Mouse (Mus musculus) forebrain, embryonic 13.5 days (tissue): ENCODE data around the gene Casq2. TPM values are rescaled to one million over a fixed set of nuclear protein-coding genes. Genes with fewer than 3 reads are reported as not detected.

Experiments
- ATAC-seq: fragments of 200-750 bp; cut with Nextera tagmentation; 2 replicates; pipeline ENCODE4 v1.8.0; 2017
- H3K27ac ChIP-seq: fragments of 300-500 bp; sonication (generic); 2 replicates; pipeline ENCODE4 v1.5.1; 2015; ENCODE audit warnings: inconsistent platforms, mild to moderate bottlenecking, moderate library complexity
- H3K27me3 ChIP-seq: fragments of 300-500 bp; sonication (generic); 2 replicates; pipeline ENCODE4 v1.6.1; 2015; ENCODE audit warnings: mild to moderate bottlenecking, inconsistent platforms
- H3K36me3 ChIP-seq: fragments of 300-500 bp; sonication (generic); 2 replicates; pipeline ENCODE4 v1.6.1; 2015; ENCODE audit warnings: mild to moderate bottlenecking, inconsistent platforms; ENCODE audit not compliant: poor library complexity, severe bottlenecking
- H3K4me1 ChIP-seq: fragments of 300-500 bp; sonication (generic); 2 replicates; pipeline ENCODE4 v1.6.1; 2015; ENCODE audit warnings: inconsistent platforms
- H3K4me2 ChIP-seq: fragments of 300-500 bp; sonication (generic); 2 replicates; pipeline ENCODE4 v1.6.1; 2015; ENCODE audit warnings: inconsistent platforms, mild to moderate bottlenecking, moderate library complexity
- H3K4me3 ChIP-seq: fragments of 300-500 bp; sonication (generic); 2 replicates; pipeline ENCODE4 v1.5.1; 2015; ENCODE audit warnings: mild to moderate bottlenecking, inconsistent platforms
- H3K9ac ChIP-seq: fragments of 300-500 bp; sonication (generic); 2 replicates; pipeline ENCODE4 v1.6.1; 2015; ENCODE audit warnings: mild to moderate bottlenecking, inconsistent platforms
- H3K9me3 ChIP-seq: fragments of 300-500 bp; sonication (generic); replicated peaks from 2 replicates; pipeline ENCODE4 v1.6.1; 2016; ENCODE audit warnings: inconsistent platforms
- WGBS: fragments of 180-500 bp; shearing (Covaris S2); methylation state at CpG from one replicate; pipeline ENCODE4 v1.1.7; 2015; 5-methylcytosine and 5-hydroxymethylcytosine counted together
- polyA plus RNA-seq: library from polyadenylated mRNA; unstranded; fragments of >200 nt; fragmentation: Nextera tagmentation; extraction: Ambion mirVana; gene quantifications from 2 replicates; pipeline ENCODE4 v1.2.1, GENCODE M21; 2015

Gene Casq2
- polyA plus RNA-seq, 1 experiment from 2014 or later, result 0.10 TPM

DNA sequence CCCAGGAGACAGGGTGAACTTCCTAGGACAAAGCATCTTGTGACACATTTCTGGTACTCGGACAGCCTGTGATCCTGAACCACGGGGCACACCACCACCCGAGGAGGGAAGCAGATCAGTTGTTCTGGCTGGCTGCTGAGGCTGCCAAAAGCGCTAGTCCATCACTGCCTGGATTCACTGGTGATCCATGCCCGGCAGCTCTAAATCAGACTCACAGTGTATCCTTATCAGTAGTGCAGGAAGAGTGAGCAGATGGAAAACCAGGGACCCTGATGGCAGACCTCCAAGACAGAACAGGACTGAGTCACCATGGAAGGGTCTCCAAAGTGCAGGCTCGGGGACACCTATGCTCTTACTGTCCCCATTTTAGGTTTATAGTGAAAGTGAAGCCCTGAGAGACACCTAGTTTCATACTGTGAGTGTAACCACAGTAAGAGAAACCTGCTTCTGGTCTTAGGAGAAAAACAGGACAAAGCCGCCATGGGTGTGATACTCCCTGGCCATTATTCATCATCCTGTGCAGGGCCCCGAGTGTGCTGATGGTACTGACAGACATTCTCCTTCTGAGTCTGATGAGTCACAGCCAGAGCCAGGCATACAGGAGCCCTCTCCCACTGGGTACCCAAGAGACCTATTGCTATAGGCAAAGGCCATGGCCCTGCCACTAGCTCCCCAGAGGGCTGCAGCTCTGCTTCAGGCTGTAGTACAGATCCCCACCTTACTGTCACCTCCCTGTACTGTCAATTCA lies 88.1 kb downstream of the Casq2 start:
- ATAC-seq, result no peak
- Histone ChIP-seq H3K9me3 (no peaks in the 10 kb centered on the region), H3K4me1 (peaks cover 10% of the 10 kb centered on the region), H3K4me2 (no peak overlapping the region), H3K9ac (no peak overlapping the region), H3K36me3 (no peaks in the 10 kb centered on the region), H3K4me3 (no peak overlapping the region), H3K27me3 (no peaks in the 10 kb centered on the region), H3K27ac (no peak overlapping the region)
- 79% methylated on average over 8 of the region's 8 CpGs for WGBS

DNA sequence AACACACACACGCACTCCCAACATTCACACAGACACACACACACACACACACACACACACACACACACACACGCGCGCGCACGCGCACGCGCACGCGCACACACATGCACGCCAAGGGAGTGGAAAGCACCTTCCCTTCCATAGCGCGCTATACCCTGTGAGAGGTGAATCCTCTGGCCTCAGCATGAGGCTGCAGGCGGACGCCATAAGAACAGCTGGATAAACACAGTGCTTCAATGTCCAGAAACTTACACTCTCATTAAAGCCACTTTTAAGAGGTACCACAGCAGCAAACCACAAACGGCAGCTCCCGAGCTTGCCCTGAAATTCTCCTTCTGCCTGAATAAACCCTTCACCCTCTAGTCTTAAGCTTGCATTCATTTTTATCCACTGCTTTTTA lies 89.5 kb downstream of the Casq2 start:
- 84% methylated on average over 17 of the region's 18 CpGs for WGBS
- Histone ChIP-seq H3K9me3 (no peaks in the 10 kb centered on the region), H3K36me3 (no peaks in the 10 kb centered on the region), H3K27ac (no peak overlapping the region), H3K4me2 (no peak overlapping the region), H3K4me3 (no peak overlapping the region), H3K9ac (no peak overlapping the region), H3K27me3 (no peaks in the 10 kb centered on the region), H3K4me1 (peaks cover 12% of the 10 kb centered on the region; the same call in 1 of the 2 replicates)
- no peak for ATAC-seq

DNA sequence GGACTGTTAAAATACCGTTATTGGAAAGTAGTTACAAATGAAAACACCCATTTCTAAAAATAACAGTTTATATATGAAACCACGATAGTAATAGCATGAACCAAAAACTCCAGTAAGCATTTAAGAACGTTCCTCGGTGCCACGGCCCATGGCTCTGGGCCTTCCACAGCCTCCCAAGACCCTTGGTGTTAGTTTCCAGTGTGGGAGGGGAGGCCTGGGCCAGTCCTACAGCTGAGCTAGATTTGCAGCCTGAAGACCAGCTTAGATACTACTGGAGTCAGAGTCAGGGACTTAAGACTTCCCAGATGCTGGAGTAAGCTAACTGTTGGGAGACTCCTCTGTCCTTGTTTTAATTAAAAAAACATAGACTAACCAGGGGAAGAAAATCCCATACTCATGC lies 89.9 kb downstream of the Casq2 start:
- Histone ChIP-seq H3K36me3 (no peaks in the 10 kb centered on the region), H3K4me2 (no peak overlapping the region), H3K27ac (no peak overlapping the region), H3K4me1 (peaks cover 16% of the 10 kb centered on the region; the same call in 1 of the 2 replicates), H3K9me3 (no peaks in the 10 kb centered on the region), H3K9ac (no peak overlapping the region), H3K27me3 (no peaks in the 10 kb centered on the region), H3K4me3 (no peak overlapping the region)
- no peak for ATAC-seq
- WGBS, result 91% methylated on average over 5 of the region's 5 CpGs

DNA sequence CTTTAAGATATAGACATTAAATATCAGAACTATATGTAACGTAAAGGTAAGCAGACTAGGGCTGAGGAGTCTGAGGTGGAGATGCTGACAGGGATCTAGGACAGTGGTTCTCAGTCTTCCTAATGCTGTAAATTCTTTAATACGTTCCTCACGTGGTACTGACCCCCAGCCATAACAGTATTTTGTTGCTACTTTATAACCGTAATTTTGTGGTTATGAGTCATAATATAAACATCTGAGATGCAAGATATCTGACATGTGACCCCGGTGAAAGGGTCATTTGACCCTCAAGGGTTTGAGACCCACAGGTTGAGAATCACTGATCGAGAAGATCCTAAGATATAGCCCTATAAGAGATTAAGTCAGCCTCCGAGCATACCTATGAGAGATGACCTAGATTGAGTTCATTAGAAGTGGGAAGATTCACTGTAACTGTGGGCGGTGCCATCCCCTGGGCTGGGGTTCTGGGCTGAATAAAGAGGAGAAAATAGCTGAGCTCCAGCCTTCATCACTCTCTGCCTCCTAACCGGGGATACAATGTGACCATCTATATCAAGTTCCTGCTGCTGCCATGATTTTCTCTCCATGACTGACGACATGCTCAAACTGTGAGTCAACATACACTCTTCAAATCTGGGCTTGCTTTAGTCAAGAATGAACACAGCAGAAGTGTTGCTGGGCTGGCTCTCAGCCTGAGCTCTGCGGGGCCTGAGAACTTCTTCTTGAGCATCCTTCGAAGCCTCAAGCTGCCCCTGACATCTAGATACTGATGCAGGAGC lies 91.8 kb downstream of the Casq2 start:
- Histone ChIP-seq H3K27me3 (no peaks in the 10 kb centered on the region), H3K4me3 (no peak overlapping the region), H3K9me3 (no peaks in the 10 kb centered on the region; the same call in 1 of the 2 replicates), H3K27ac (no peak overlapping the region), H3K36me3 (no peaks in the 10 kb centered on the region), H3K9ac (no peak overlapping the region), H3K4me1 (peaks cover 17% of the 10 kb centered on the region; the same call in 1 of the 2 replicates), H3K4me2 (no peak overlapping the region)
- 94% methylated on average over 12 of the region's 12 CpGs for WGBS
- ATAC-seq, result no peak

DNA sequence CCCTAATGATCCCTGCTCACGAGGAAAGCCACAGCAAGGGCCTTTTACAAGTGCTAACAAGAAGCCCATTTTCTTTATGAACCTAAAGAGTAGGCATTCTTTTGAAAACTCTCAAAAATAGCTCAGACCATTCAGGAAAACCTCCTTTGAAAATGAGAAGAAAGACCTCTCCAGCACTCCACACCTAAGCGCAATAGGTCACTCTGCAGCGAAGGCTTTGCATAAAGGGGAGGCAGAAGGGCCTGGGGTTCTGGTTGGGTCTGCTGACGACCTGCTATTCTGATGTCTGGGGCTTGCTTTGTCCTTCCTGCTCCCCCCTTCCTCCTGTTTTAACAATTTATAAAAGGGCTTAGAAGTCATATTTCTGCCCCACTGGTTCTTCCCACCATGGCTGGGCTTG lies 93.7 kb downstream of the Casq2 start:
- Histone ChIP-seq H3K4me1 (peaks cover 17% of the 10 kb centered on the region; the same call in 1 of the 2 replicates), H3K4me3 (no peak overlapping the region), H3K9ac (no peak overlapping the region), H3K27ac (no peak overlapping the region), H3K4me2 (no peak overlapping the region), H3K9me3 (no peaks in the 10 kb centered on the region; the same call in 1 of the 2 replicates), H3K36me3 (no peaks in the 10 kb centered on the region), H3K27me3 (no peaks in the 10 kb centered on the region)
- ATAC-seq, result peak; percentile 55; the same call in 1 of the 2 replicates
- 8% methylated on average over 4 of the region's 4 CpGs for WGBS

DNA sequence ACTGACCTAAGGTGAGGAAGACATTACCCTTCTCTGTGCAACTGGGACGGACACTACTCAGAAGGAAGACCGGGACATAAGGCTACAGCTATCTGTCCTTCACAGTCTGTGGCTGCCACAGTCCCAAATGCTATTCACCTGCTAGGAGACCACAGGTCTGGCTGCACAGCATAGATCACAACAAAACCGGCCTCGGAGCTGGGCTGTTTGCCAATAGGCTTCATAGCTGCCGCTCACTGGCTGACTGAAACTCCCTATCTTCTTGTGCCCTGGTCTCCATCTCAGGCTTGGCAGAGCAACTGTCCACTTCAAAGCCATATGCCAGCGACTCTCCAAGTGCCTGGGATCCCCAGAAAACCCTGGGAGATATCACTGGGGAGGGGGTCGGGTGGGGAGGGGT lies 94.5 kb downstream of the Casq2 start:
- 72% methylated on average over 7 of the region's 7 CpGs for WGBS
- H3K27me3 ChIP-seq, result no peaks in the 10 kb centered on the region
- ATAC-seq, result peak; percentile 43; the same call in 1 of the 2 replicates

DNA sequence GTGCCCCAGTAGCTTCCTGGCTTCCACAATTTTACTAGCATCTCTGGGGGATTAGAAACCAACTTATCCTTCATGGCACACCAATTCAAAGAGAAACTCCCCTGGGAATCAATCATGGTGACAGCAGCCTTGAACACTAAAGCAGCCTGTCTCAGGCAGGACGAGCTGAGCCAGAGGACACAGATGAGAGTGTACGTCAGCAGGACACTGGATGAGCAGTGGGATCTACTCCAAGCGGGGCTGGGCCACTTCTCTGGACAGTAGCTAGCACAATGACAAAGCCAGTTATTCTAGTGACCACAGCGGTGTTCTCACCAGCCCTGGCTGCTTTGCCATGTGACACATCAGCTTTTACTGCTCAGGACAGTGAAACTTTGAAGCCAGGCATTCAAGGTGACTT lies 95.0 kb downstream of the Casq2 start:
- WGBS, result 86% methylated on average over 4 of the region's 4 CpGs
- Histone ChIP-seq H3K27ac (no peak overlapping the region), H3K4me2 (no peak overlapping the region), H3K4me1 (peaks cover 17% of the 10 kb centered on the region; the same call in 1 of the 2 replicates), H3K9ac (no peak overlapping the region), H3K4me3 (no peak overlapping the region), H3K36me3 (peaks cover 4% of the 10 kb centered on the region; the same call in 1 of the 2 replicates), H3K27me3 (no peaks in the 10 kb centered on the region), H3K9me3 (peaks cover 7% of the 10 kb centered on the region)
- ATAC-seq, result no peak

More for the DNA sequence above, 94.5 kb downstream of the Casq2 start:
- H3K4me3 ChIP-seq, result no peak overlapping the region
- H3K4me1 ChIP-seq, result peaks cover 17% of the 10 kb centered on the region; the same call in 1 of the 2 replicates
- H3K4me2 ChIP-seq, result no peak overlapping the region
- no peak overlapping the region for H3K9ac ChIP-seq
- peaks cover 2% of the 10 kb centered on the region for H3K9me3 ChIP-seq
- H3K27ac ChIP-seq, result no peak overlapping the region
- peaks cover under 1% of the 10 kb centered on the region; the same call in 1 of the 2 replicates for H3K36me3 ChIP-seq

DNA sequence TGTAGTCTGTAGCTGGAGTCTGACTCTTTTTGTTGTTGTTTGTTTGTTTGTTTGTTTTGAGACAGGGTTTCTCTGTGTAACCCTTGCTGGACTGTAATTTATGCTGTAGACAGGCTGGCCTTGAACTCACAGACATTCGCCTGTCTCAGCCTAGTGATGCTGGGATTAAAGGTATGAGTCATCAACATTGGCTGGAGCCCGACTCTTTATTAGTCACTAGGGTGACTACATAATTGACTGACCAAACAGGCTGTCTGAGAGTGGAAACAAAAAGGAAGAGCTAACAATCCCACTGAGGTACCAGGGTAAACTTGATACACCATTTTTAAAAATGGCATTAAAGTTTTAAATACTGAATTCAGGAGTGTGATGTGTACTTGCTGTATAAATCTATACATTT lies 96.4 kb downstream of the Casq2 start:
- no peak for ATAC-seq
- Histone ChIP-seq H3K4me1 (peaks cover 17% of the 10 kb centered on the region; the same call in 1 of the 2 replicates), H3K9me3 (peaks cover 8% of the 10 kb centered on the region), H3K9ac (no peak overlapping the region), H3K27me3 (no peaks in the 10 kb centered on the region), H3K4me2 (no peak overlapping the region), H3K27ac (no peak overlapping the region), H3K4me3 (no peak overlapping the region), H3K36me3 (peaks cover 4% of the 10 kb centered on the region; the same call in 1 of the 2 replicates)
- WGBS, result 85% methylated on average over 2 of the region's 2 CpGs

DNA sequence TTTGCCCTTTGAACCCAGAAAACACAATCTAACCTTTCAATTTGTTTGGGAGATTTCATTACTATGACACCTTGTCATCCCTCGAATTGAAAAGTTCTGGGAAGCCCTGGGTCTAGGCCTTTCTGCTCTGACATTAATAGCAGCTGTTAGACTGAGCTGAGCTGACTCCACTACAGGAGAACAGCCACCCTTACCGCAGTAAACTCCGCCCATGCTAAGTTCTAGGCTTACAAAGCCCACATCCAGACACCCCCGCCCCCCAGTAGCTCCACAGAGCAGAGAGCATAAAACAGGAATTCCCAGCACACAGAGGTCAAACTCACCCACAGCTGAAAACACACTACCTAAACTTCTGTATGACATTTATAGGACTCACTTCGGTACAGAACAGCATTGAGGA lies 98.5 kb downstream of the Casq2 start:
- H3K27ac ChIP-seq, result no peak overlapping the region
- H3K27me3 ChIP-seq, result peaks cover 3% of the 10 kb centered on the region; the same call in 1 of the 2 replicates
- no peak overlapping the region for H3K4me3 ChIP-seq
- peaks cover 20% of the 10 kb centered on the region for H3K4me1 ChIP-seq
- H3K36me3 ChIP-seq, result peaks cover 4% of the 10 kb centered on the region; the same call in 1 of the 2 replicates
- no peak overlapping the region for H3K4me2 ChIP-seq
- no peak overlapping the region for H3K9ac ChIP-seq
- peaks cover 8% of the 10 kb centered on the region for H3K9me3 ChIP-seq
- ATAC-seq, result no peak
- WGBS, result 84% methylated on average over 5 of the region's 5 CpGs

DNA sequence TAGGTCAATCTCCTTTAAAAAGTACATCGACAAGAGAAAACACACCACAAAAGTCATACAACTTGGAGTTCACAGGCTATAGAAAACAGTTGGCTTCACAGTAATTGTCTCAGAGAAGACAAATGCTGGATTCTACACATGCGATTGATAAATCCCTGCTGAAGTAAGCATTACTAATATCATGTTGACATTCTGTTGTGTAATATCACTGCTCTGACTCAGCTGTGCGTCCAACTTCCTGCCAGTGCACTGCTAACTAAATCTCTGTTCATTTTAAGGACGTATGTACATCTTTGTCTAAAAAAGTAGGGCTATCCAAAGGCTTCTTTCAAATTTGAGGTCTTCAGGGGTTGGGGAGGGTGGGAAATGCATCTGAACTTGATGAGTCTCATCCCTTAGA lies 101.2 kb downstream of the Casq2 start:
- peaks cover 4% of the 10 kb centered on the region; the same call in 1 of the 2 replicates for H3K36me3 ChIP-seq
- H3K9me3 ChIP-seq, result peaks cover 8% of the 10 kb centered on the region; the same call in 1 of the 2 replicates
- no peak overlapping the region for H3K4me2 ChIP-seq
- H3K27me3 ChIP-seq, result peaks cover 18% of the 10 kb centered on the region
- H3K4me1 ChIP-seq, result peaks cover 7% of the 10 kb centered on the region
- ATAC-seq, result no peak
- no peak overlapping the region for H3K27ac ChIP-seq
- WGBS, result 90% methylated on average over 4 of the region's 4 CpGs
- H3K9ac ChIP-seq, result no peak overlapping the region
- no peak overlapping the region for H3K4me3 ChIP-seq

DNA sequence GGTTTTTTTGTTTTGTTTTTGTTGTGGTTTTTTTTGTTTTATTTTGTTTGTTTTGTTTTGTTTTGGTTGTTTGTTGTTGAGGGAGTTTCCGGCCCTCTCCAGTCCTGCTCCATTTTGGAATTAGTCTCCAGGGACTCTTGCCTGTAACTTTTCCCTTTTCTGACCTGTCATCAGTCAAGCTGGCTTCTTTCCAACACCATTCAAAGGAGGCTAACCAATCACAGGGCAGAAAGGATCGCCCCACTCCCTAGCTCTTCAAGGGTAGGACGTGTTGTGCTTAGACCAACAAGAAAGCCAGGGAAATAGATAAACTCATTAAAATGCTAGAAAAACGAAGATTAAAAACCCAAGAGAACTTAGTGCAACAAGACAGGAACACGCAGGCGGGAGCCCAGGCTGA lies 102.8 kb downstream of the Casq2 start:
- H3K27me3 ChIP-seq, result peaks cover 32% of the 10 kb centered on the region
- peaks cover 8% of the 10 kb centered on the region; the same call in 1 of the 2 replicates for H3K9me3 ChIP-seq
- no peak overlapping the region for H3K9ac ChIP-seq
- peak overlapping the region; percentile 36 for H3K4me2 ChIP-seq
- ATAC-seq, result no peak
- H3K27ac ChIP-seq, result no peak overlapping the region
- H3K36me3 ChIP-seq, result peaks cover 4% of the 10 kb centered on the region; the same call in 1 of the 2 replicates
- no peak overlapping the region for H3K4me3 ChIP-seq
- H3K4me1 ChIP-seq, result peaks cover 20% of the 10 kb centered on the region
- WGBS, result 13% methylated on average over 6 of the region's 6 CpGs

DNA sequence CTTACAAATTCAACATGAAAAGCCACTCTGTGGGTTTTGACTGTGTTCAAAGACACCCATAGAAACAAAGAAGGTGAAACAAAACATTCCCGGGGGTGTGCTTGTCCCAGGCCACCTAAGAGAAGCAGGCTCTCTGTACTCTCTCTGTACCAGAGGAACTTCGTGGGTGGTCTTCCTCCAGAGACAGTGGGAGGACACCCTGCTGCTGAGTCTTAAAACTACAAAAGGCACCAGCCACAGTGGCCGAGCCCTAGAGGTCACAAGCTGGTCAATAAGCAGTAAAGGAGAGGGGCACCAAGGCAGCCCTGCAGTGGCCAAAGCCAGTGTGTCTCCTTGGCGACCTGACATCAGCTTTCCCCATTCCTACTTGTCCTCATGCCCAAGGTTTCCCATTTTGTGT lies 103.8 kb downstream of the Casq2 start:
- H3K4me1 ChIP-seq, result peaks cover 30% of the 10 kb centered on the region
- peaks cover 4% of the 10 kb centered on the region; the same call in 1 of the 2 replicates for H3K36me3 ChIP-seq
- no peak overlapping the region for H3K4me2 ChIP-seq
- WGBS, result 9% methylated on average over 4 of the region's 4 CpGs
- peaks cover 40% of the 10 kb centered on the region for H3K27me3 ChIP-seq
- no peak overlapping the region for H3K9ac ChIP-seq
- H3K9me3 ChIP-seq, result peaks cover 8% of the 10 kb centered on the region; the same call in 1 of the 2 replicates
- H3K27ac ChIP-seq, result no peak overlapping the region
- ATAC-seq, result no peak
- H3K4me3 ChIP-seq, result no peak overlapping the region
